Mouse (Mus musculus): ENCODE measurements around the gene Mpv17.

GRCm38 (mm10) chr5:31095711-31096480 lies 58.2 kb downstream of the Mpv17 start:
- TF ChIP-seq EP300 (IDR thresholded peaks at IDR 0.05; ENCODE audit: low read depth), result no peak
- no peak for TF ChIP-seq CTCF (IDR thresholded peaks at IDR 0.05; ENCODE audit: low read depth)

Measured in liver, postnatal 0 days (tissue).